Mouse (Mus musculus) embryonic facial prominence, embryonic 13.5 days (tissue): ENCODE measurements around the gene Tmed9. TPM values are rescaled to one million over a fixed set of nuclear protein-coding genes. Genes with fewer than 3 reads are reported as not detected.
"Not testable (repeated sequence)": the region's sequence is repeated elsewhere in the genome, so short reads cannot be mapped to it uniquely, and the experiment has no call there.

Experiments
- ATAC-seq: fragments of 200-750 bp; cut with Nextera tagmentation; 2 replicates; pipeline ENCODE4 v1.8.0; 2017; ENCODE audit warnings: low read depth; ENCODE audit not compliant: insufficient number of reproducible peaks, insufficient read depth, low FRiP score, low TSS enrichment
- H3K27ac ChIP-seq: fragments of 300-500 bp; sonication (generic); 2 replicates; pipeline ENCODE4 v1.5.1; 2015; ENCODE audit warnings: moderate library complexity, mild to moderate bottlenecking, inconsistent platforms
- H3K27me3 ChIP-seq: fragments of 300-500 bp; sonication (generic); 2 replicates; pipeline ENCODE4 v1.6.1; 2015; ENCODE audit warnings: mild to moderate bottlenecking, inconsistent platforms
- H3K36me3 ChIP-seq: fragments of 300-500 bp; sonication (generic); 2 replicates; pipeline ENCODE4 v1.6.1; 2015; ENCODE audit warnings: mild to moderate bottlenecking, inconsistent platforms
- H3K4me1 ChIP-seq: fragments of 300-500 bp; sonication (generic); 2 replicates; pipeline ENCODE4 v1.6.1; 2015; ENCODE audit warnings: inconsistent platforms
- H3K4me2 ChIP-seq: fragments of 300-500 bp; sonication (generic); 2 replicates; pipeline ENCODE4 v1.6.1; 2015; ENCODE audit warnings: moderate library complexity, mild to moderate bottlenecking, inconsistent platforms
- H3K4me3 ChIP-seq: fragments of 300-500 bp; sonication (generic); 2 replicates; pipeline ENCODE4 v1.5.1; 2015; ENCODE audit warnings: mild to moderate bottlenecking, inconsistent platforms
- H3K9ac ChIP-seq: fragments of 300-500 bp; sonication (generic); 2 replicates; pipeline ENCODE4 v1.6.1; 2015; ENCODE audit warnings: mild to moderate bottlenecking, inconsistent platforms
- H3K9me3 ChIP-seq: fragments of 300-500 bp; sonication (generic); 2 replicates; pipeline ENCODE4 v1.6.1; 2016; ENCODE audit warnings: inconsistent platforms
- WGBS: fragments of 180-500 bp; shearing (Covaris S2); methylation state at CpG from one replicate; pipeline ENCODE4 v1.1.7; 2015; ENCODE audit warnings: mixed read lengths; 5-methylcytosine and 5-hydroxymethylcytosine counted together
- polyA plus RNA-seq: library from polyadenylated mRNA; unstranded; fragments of >200 nt; fragmentation: Nextera tagmentation; extraction: Ambion mirVana; gene quantifications from 2 replicates; pipeline ENCODE4 v1.2.1, GENCODE M21; 2015

Tmed9 gene
- polyA plus RNA-seq, 1 experiment from 2014 or later = 158 TPM

DNA sequence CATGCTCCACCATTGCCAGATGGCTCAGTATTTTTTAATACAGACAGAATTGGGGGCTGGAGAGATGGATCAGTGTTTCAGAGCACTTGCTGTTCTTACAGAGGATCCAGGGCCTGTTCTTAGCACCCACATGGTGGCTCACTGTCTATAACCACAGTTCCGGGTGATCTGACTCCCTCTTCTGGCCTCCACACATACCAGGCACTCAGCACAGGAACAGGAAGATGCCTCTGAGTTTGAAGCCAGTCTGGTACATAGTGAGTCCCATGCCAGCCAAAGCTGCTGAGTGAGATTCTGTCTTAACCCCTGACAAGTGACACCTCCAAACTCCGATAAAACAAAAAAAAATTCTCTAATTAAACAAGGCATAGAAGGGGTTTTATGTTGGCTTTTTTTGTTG lies 46.7 kb downstream of the Tmed9 start:
- Histone ChIP-seq H3K4me3 (no peak overlapping the region), H3K4me1 (peaks cover 22% of the 10 kb centered on the region), H3K4me2 (no peak overlapping the region), H3K27ac (no peak overlapping the region), H3K27me3 (no peaks in the 10 kb centered on the region), H3K36me3 (peaks cover 8% of the 10 kb centered on the region), H3K9ac (no peak overlapping the region), H3K9me3 (no peaks in the 10 kb centered on the region)
- WGBS = 69% methylated on average over 2 of the region's 2 CpGs
- no peak for ATAC-seq

DNA sequence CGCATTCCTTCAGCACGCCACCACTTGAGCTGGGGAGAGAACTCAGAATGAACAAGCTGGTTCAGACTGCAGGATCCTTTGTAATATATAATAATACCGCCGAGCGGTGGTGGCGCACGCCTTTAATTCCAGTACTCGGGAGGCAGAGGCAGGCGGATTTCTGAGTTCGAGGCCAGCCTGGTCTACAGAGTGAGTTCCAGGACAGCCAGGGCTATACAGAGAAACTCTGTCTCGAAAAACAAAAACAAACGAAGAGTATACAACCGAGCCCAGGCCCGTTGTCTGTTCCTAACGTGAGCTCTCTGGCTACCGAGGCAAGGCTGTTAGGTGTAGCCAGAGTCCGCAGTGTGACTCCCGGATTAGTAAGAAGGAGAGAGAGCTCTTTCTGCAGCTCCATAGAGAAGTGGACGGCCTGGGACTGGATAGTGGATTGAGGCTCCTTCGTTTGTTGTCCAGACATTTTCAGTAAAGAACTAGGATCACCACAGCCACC lies 48.7 kb downstream of the Tmed9 start:
- not testable (repeated sequence) for H3K9me3 ChIP-seq, ATAC-seq, H3K27me3 ChIP-seq
- Histone ChIP-seq H3K36me3 (peaks cover 21% of the 10 kb centered on the region), H3K4me1 (peaks cover 26% of the 10 kb centered on the region), H3K4me3 (peak overlapping the region; percentile 86), H3K27ac (peak overlapping the region; percentile 90), H3K9ac (peak overlapping the region; percentile 84), H3K4me2 (peak overlapping the region; percentile 86)
- WGBS = 24% methylated on average over 20 of the region's 20 CpGs

DNA sequence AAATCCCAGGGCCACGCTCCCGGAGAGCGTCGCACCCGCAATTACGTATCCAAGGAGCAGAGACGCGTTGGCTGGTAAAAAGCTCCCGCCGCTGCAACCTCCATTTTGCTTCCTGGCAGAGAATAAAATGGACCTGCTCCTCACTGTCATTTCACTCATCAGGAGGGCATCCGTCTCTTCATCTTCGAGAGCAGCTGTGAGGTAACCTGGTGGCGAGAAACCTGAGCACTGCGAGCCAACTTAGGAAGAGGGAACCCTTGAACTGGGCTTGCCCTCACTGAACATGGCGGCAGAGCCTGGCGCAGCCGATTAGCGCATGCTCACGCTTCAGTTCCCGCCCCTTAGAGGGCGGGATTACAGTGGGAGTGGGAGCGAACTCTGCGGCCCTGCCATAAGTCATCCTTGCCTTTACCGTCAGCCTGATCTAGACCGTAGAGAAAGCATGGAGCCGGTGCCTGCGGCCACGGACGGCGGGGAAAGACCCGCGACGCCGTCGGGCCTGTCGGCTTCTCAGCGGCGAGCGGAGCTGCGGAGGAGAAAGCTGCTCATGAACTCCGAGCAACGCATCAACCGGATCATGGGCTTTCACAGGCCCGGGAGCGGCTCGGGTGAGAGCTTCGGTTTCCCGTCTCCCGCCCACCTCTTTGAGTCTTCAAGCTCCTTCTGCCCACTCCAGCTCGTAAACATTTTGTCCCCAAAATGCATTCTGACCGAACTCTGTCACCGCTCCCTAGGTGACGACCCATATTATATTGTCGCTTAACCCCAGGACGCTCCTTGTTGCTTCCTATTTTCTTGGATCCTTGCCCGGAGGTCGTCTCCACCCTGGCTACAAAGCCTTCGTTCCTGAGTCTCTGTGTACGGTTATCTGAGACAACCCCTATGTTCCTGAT lies 49.4 kb downstream of the Tmed9 start, which contains the start of gene Caml:
Gene Caml (plus strand): TSS at position 357 of the 893 bp plus-strand sequence.
- WGBS = under 1% methylated on average over 59 of the region's 59 CpGs
- H3K4me3 ChIP-seq = peak within 1 kb of the TSS; percentile 86
- peak within 1 kb of the TSS; percentile 90 for H3K27ac ChIP-seq
- peak within 1 kb of the TSS; percentile 84 for H3K9ac ChIP-seq
- no peaks in the 10 kb centered on the region for H3K9me3 ChIP-seq
- peak; percentile 96 for ATAC-seq
- peaks cover 25% of the 10 kb centered on the region for H3K36me3 ChIP-seq
- no peaks in the 10 kb centered on the region for H3K27me3 ChIP-seq
- H3K4me1 ChIP-seq = peaks cover 26% of the 10 kb centered on the region
- peak within 1 kb of the TSS; percentile 86 for H3K4me2 ChIP-seq

DNA sequence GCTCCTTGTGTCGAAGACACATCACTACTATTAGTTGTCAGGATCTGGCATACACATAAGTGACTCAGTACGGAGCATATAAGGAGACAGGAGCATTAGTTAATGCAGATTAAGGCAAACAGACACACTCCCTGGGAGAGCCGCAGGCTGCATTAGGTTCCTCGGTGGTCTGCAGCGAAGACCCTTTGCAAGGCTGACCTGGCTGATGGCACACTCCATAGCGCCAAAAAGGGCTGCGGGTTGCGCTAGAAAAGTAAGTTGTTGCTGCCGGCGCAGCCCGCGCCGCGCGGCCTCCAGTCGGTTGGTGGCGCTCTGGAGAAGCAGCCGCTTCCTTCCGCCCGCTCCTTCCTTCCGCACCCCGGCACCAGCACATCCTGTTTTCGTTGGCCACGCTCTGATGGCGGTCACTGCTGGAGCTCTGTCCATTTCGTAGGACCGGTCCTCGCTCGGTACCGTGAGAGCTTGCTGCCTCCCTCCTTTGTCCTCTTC lies 61.2 kb downstream of the Tmed9 start, which contains the start of gene Ddx46:
Gene Ddx46 (plus strand): TSS at position 389 of the 489 bp plus-strand sequence.
- Histone ChIP-seq H3K9me3 (no peaks in the 10 kb centered on the region), H3K4me2 (peak within 1 kb of the TSS; percentile 80), H3K27ac (peak within 1 kb of the TSS; percentile 55; the same call in 1 of the 2 replicates), H3K4me3 (peak within 1 kb of the TSS; percentile 99), H3K9ac (peak within 1 kb of the TSS; percentile 93), H3K36me3 (peaks cover 58% of the 10 kb centered on the region), H3K27me3 (no peaks in the 10 kb centered on the region), H3K4me1 (peaks cover 11% of the 10 kb centered on the region)
- 5% methylated on average over 30 of the region's 30 CpGs for WGBS
- ATAC-seq = peak; percentile 78

DNA sequence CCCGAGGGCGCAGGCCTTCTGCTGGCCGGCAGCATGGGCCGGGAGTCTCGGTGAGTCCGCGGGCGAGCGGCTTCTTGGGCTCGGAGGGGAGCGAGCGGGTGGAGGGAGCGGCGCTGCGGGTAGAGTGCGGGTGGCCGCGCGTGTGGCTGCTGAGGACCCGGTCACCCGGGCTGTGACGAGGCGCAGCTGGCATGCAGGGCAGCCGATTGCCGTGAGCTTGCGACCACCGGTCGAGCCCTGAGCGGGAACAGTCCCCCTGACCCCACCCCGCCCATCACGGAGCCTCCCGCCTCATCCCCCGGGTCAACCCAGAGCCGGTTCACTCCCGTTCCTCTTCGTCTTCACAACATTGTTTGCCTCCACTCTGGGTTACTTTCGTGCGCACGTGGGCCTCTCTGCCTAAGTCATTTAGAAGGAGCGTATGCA lies 61.6 kb downstream of the Tmed9 start:
- Histone ChIP-seq H3K4me2 (peak overlapping the region; percentile 80), H3K27me3 (no peaks in the 10 kb centered on the region), H3K9ac (peak overlapping the region; percentile 93), H3K27ac (peak overlapping the region; percentile 55; the same call in 1 of the 2 replicates), H3K4me3 (peak overlapping the region; percentile 99), H3K4me1 (peaks cover 11% of the 10 kb centered on the region), H3K9me3 (no peaks in the 10 kb centered on the region), H3K36me3 (peaks cover 59% of the 10 kb centered on the region)
- 0 out of 2 replicates have a peak, but pooled peaks have one; percentile 48 for ATAC-seq
- under 1% methylated on average over 32 of the region's 40 CpGs for WGBS

DNA sequence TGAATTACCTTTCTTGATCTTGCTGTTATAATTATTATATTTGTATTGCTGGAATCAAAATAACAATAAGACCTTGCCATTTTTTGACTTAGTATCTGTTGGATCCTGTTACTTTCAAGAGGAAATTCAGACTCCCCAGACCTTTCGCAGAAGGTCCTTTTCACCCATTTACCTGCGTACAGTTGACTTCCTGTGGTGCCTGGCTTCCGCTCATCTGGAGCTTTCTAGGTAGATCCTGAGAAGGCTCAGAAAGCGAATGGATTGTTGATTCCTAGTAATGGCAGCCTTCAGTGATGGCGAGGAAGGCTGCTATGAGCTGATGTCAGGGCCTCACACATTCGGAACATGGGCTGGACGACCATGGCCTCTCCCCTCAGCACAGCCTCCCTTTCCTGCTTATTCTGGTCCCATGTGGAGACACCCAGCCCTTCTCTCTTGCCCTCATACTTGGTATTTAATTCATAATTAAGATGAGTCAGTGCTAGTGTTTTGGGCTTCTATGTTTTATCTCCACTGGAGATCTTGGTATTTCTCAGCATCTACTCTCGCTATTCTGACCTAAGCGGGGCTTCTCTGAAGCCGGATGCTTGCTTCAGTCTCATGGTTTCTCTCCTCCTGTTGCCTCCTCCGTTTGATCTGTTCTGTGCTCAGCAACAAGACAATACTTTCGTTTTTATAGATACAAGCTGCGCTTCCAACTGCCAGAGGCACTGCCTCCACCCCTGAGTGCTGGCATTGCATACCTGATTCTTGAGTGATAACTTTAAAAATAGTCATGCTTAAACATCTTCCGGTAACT lies 62.9 kb downstream of the Tmed9 start:
- no peak for ATAC-seq
- H3K9ac ChIP-seq = no peak overlapping the region
- peak overlapping the region; percentile 80 for H3K4me2 ChIP-seq
- no peak overlapping the region for H3K27ac ChIP-seq
- H3K4me1 ChIP-seq = peaks cover 11% of the 10 kb centered on the region
- WGBS = 88% methylated on average over 14 of the region's 14 CpGs
- peaks cover 54% of the 10 kb centered on the region for H3K36me3 ChIP-seq
- no peaks in the 10 kb centered on the region for H3K9me3 ChIP-seq
- H3K27me3 ChIP-seq = no peaks in the 10 kb centered on the region
- H3K4me3 ChIP-seq = peak overlapping the region; percentile 99

DNA sequence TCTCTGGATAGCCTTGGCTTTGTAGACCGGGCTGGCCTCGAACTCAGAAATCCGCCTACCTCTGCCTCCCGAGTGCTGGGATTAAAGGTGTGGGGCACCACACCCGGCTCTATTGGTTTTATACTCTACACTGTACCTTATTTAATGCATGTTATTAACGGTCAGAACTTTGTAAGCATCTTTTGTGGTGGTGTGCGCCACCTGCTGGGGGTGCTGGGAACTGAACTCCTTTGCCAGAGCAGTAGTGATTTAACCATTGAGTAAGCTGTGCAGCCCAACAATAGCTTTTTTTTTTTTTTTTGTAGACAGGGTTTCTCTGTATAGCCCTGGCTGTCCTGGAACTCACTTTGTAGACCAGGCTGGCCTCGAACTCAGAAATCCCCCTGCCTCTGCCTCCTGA lies 66.9 kb downstream of the Tmed9 start:
- H3K9me3 ChIP-seq = not testable (repeated sequence)

DNA sequence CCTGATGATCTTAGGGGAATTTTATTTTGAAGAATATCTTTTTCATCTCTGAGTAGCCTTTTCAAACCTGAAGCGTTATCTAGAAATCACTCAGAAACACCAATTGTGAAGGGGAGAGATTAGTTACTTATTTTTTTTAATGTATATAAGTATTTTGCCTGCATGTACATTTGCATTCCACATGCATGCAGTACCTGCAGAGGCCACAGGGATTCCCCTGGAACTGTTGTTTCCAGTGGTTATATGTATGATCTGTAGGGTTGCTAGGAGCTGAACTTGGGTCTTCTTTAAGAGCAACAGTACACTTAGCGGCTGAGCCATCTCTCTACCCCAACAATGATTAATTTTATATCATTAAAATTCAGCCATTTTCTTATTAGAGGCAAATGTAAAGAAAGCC lies 71.0 kb downstream of the Tmed9 start:
- no peak for ATAC-seq
- H3K9me3 ChIP-seq = no peaks in the 10 kb centered on the region
- H3K9ac ChIP-seq = no peak overlapping the region
- H3K27ac ChIP-seq = no peak overlapping the region
- 88% methylated on average over 2 of the region's 2 CpGs for WGBS
- no peaks in the 10 kb centered on the region for H3K27me3 ChIP-seq
- H3K4me2 ChIP-seq = no peak overlapping the region
- H3K4me3 ChIP-seq = no peak overlapping the region
- no peaks in the 10 kb centered on the region for H3K4me1 ChIP-seq
- peaks cover 77% of the 10 kb centered on the region for H3K36me3 ChIP-seq

More for the DNA sequence above, 66.9 kb downstream of the Tmed9 start:
- not testable (repeated sequence) for H3K27me3 ChIP-seq, ATAC-seq, H3K4me2 ChIP-seq, H3K27ac ChIP-seq, H3K9ac ChIP-seq, H3K4me3 ChIP-seq
- 53% methylated on average over 8 of the region's 8 CpGs for WGBS
- Histone ChIP-seq H3K36me3 (peaks cover 57% of the 10 kb centered on the region), H3K4me1 (peaks cover 10% of the 10 kb centered on the region)

Other genes with a start within 250 kb of the Tmed9 start
- gene Mxd3, start 243.9 kb upstream of the Tmed9 start, polyA plus RNA-seq = 41.4 and 51.0 TPM in 2 replicates
- 89.3 and 93.1 TPM in 2 replicates for gene Lman2, start 210.9 kb upstream of the Tmed9 start, polyA plus RNA-seq
- 1.4 TPM in 2 replicates for gene Rgs14, start 204.0 kb upstream of the Tmed9 start, polyA plus RNA-seq
- not detected in 2 replicates for gene Slc34a1, start 175.5 kb upstream of the Tmed9 start, polyA plus RNA-seq
- not detected in 2 replicates for gene Pfn3, start 158.5 kb upstream of the Tmed9 start, polyA plus RNA-seq
- gene F12, start 146.9 kb upstream of the Tmed9 start, polyA plus RNA-seq = 0.24 and 1.6 TPM in 2 replicates
- gene Grk6, start 128.7 kb upstream of the Tmed9 start, polyA plus RNA-seq = 36.4 and 45.3 TPM in 2 replicates
- 0.96 and 1.2 TPM in 2 replicates for gene Prr7, start 109.5 kb upstream of the Tmed9 start, polyA plus RNA-seq
- 275 and 276 TPM in 2 replicates for gene Dbn1, start 85.6 kb upstream of the Tmed9 start, polyA plus RNA-seq
- 105 and 119 TPM in 2 replicates for gene Pdlim7, start 60.1 kb upstream of the Tmed9 start, polyA plus RNA-seq
- 2.3 and 2.8 TPM in 2 replicates for gene Dok3, start 44.4 kb upstream of the Tmed9 start, polyA plus RNA-seq
- gene Ddx41, start 37.1 kb upstream of the Tmed9 start, polyA plus RNA-seq = 73.0 and 80.0 TPM in 2 replicates
- gene Fam193b, start 2.6 kb upstream of the Tmed9 start, polyA plus RNA-seq = 47.4 and 49.9 TPM in 2 replicates
- 34.3 and 35.1 TPM in 2 replicates for gene B4galt7, start 26.2 kb downstream of the Tmed9 start, polyA plus RNA-seq
- gene Caml, start 49.3 kb downstream of the Tmed9 start, polyA plus RNA-seq = 76.3 and 76.5 TPM in 2 replicates
- gene Ddx46, start 61.3 kb downstream of the Tmed9 start, polyA plus RNA-seq = 43.2 and 44.3 TPM in 2 replicates
- gene B230219D22Rik, start 119.4 kb downstream of the Tmed9 start, polyA plus RNA-seq = 71.5 and 73.7 TPM in 2 replicates
- 109 and 110 TPM in 2 replicates for gene Txndc15, start 140.9 kb downstream of the Tmed9 start, polyA plus RNA-seq
- 44.3 and 61.4 TPM in 2 replicates for gene Pcbd2, start 153.6 kb downstream of the Tmed9 start, polyA plus RNA-seq
- not detected in 2 replicates for gene Catsper3, start 210.8 kb downstream of the Tmed9 start, polyA plus RNA-seq